Mouse (Mus musculus) yolk sac, embryonic 10.5 days (tissue): ENCODE data around the gene Kcnj14.

Experiments used
- DNase-seq: peaks from one replicate; pipeline ENCODE4 v3.0.0-alpha.2; 2017; ENCODE audit warnings: low spot score

The Kcnj14 gene

GRCm38 (mm10) chr7:45797661-45798510 is 26.7 kb downstream of the Kcnj14 start:
- no peak for DNase-seq

DNA sequence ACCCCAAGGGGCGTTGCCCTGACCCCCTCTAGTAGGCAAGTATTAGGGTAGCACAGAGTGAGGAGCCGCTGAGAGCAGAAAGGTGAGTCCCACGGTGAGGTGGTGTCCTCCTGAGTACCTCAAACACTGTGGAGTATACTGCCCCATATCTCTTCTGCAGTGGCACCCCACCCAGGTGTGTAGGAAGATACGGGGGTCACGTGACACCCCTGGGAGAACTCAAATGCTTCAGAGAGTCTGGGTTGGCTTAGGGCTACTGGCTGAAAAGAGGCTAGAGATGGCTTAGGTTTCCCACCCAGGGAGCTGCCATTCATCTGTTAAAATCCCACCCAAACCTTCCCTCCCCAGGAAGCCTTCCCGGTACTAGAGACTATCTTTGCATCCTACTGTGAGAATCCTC is 27.6 kb downstream of the Kcnj14 start:
- no peak for DNase-seq

- DNase-seq = no peak
Measured at GRCm38 (mm10) chr7:45794971-45795370, 29.6 kb downstream of the Kcnj14 start.

GRCm38 (mm10) chr7:45793969-45794585 is 30.5 kb downstream of the Kcnj14 start:
- no peak for DNase-seq

DNA sequence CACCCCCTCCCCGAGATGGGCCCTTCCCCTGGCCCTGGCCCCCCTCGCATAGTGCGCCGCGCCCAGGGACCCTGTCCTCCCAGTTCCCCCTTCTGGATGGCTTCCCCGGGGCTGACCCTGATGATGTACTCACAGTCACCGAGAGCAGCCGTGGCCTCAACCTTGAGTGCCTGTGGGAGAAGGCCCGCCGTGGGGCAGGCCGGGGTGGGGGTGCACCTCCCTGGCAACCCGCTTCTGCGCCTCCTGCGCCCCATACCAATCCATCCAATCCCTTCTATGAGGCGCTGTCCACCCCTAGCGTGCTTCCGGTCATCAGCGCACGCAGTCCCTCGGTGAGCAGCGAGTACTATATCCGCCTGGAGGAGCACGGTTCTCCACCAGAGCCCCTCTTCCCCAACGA is 31.3 kb downstream of the Kcnj14 start:
- no peak for DNase-seq

DNA sequence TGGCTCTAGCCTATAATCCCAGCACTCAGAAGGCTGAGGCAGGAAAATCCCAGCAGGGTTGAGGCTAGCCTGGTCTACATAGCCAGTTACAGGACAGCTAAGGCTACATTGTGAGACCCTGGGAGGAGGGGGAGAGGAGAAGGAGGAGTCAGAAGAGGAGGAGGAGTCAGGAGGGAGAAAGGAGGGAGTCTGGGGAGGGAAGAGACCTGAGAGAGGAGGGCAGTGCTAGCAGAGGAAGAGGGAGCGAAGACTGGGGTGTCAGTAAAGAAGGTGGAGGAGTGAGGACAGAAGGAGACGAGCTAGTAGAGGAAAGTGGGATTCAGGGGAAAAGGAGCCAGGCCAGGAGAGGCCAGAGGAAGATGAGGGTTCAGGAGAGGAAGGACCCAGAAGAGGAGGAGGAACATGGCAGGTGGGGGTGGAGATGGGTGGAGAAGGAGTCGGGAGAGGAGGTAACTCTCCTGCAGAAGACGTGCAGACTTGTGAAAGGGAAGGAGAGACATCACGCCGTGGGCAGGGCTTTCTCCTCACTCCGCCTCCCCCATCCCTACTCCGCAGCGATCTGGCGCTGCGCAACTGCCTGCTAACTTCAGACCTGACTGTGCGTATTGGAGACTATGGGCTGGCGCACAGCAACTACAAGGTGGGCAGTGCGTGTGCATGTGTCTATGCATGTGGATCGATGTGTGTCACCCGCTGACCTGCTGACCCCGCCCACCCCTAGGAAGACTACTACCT is 32.7 kb downstream of the Kcnj14 start:
- no peak for DNase-seq

DNA sequence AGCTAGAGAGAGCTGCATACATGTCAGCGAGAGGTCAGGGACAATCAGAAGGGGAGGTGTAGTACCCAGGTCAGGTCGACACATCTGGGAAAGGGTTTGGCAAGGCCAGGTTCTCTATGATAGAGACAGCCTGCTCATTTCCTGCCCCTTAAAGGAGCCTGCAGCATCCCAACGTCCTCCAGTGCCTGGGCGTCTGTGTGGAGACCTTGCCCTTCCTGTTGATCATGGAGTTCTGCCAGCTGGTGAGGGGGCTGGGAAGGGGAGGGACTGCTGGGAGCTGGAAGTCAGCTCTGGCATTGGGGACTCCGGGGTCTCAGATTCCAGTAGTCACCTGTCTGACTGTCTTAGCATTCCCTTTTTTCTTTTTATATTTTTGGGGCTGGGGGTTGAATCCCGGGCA is 33.9 kb downstream of the Kcnj14 start:
- DNase-seq = no peak

GRCm38 (mm10) chr7:45787642-45788041 is 36.9 kb downstream of the Kcnj14 start:
- DNase-seq = no peak

- peak; percentile 69 for DNase-seq
Measured at GRCm38 (mm10) chr7:45786661-45787413, 37.7 kb downstream of the Kcnj14 start.

GRCm38 (mm10) chr7:45786136-45786578 is 38.4 kb downstream of the Kcnj14 start:
- peak; percentile 79 for DNase-seq

- no peak for DNase-seq
Measured at GRCm38 (mm10) chr7:45785388-45786135, 39.0 kb downstream of the Kcnj14 start.

DNA sequence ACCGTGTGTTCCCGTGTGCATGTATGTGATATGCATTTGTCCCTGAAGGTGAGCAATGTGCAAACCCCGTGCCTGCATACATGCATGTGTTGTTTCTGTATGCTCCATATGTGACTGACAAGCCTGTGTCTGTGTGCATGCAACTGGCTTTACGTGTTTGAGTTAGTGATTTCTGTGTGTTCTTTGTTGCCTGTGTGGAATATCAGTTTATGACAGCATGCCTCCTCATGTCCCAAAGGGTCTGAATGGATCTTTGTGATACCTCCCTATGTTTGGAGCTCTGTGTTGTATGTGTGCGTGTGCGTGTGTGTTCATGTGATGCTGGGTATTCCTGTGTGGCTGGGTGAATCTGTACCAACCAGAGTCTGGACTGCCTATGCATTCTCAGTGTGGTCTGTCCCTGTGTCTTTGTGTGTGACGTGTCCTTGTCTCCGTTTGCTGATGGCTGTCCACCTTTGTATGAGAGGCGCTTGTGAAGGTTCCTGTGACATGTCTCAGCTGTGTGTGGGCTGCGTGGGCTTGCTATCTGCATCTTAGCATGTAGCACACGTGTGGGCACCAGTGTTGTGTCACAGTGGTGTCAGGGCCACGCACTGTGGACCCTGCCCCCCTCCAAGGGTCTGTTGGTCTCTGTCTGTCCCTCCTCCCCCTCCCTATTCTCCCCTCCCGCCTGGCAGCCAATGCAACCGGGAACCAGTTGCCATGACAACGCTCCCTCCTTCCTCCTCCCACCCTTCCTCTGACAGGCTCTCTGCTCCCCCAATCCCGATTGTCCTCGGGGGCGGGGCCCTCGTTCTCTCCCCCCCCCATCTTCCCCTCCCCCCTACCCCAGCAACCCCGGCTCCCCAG is 39.8 kb downstream of the Kcnj14 start, which contains the start of gene Sult2b1:
TSS of gene Sult2b1 (minus strand) at position 146 of the 849 bp plus-strand sequence.
- peak; percentile 78 for DNase-seq

GRCm38 (mm10) chr7:45783511-45784091 is 41.0 kb downstream of the Kcnj14 start, which contains the start of gene Lmtk3:
Gene Lmtk3 (plus strand): TSS chr7:45783738.
- DNase-seq = peak; percentile 85

GRCm38 (mm10) chr7:45782271-45782670 is 42.3 kb downstream of the Kcnj14 start:
- no peak for DNase-seq

GRCm38 (mm10) chr7:45779081-45779641 is 45.4 kb downstream of the Kcnj14 start:
- no peak for DNase-seq

DNA sequence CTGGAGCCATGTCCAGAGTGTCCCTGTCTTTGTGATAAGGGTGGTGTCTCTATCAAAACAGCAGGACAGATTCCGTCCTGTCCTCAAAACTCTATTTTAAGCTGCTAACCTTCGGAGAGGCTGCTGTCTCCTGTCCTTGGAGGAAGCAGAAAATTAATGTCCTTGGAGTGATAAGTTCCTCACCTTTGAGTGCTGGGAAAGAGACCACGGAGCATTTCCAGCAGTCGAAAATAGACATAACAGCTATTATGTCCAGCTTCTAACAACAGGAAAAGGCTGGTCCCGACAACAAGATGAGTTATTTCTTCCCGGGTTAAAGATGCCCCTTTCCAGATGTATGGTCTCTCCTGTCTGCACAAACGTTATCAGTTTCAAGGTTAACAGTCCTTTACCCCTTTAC is 49.3 kb downstream of the Kcnj14 start:
- no peak for DNase-seq

DNA sequence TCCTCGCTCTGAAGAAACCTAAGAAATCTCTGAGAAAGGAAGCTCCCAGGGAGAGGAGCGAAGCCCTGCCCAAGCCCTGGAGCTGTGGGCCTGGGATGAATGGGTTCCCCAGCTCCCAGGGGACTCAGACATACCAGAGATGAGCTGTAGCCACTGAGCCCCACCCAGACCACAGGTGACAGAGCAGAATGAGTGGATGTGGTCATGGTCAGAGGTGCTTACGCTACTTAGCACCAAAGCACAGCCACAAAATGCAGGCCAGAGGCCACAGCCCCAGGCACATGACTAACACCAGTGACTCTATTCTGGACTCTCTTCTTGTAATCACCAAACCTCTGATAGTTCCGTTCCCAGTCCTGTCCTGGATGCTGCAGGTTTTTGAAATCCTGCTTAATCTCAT is 53.5 kb downstream of the Kcnj14 start:
- peak; percentile 42 for DNase-seq

DNA sequence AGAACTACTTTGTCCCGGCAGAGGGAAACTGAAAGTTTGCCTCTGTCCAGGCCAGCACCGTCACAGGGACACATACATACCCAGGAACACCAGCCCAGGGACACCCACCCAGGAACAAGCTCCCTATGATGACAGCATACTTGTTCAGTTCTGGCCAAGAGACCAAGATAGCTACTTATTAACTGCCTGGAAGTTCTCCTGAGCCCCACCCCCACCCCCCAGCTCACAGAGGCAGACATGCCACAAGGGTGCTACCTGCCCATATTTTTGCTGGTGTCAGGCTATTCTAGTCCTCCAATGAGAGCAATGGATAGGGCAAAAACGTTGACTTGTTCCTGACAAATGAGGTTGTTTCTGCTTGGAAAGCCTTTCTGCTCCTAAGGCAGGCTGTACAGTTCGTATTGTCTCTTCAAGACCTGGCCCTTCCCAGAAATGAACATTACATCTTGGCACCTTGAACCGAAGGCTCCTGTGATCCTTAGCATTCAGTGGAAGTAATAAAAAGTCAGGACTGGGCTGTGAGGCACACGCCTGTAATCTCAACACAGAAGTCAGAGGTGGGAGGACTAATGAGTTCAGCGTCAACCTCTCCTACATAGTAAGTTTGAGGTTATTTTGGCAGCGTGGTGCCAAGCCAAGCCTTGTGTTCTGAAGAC is 54.0 kb downstream of the Kcnj14 start:
- DNase-seq = peak; percentile 78

- DNase-seq = no peak
Measured at GRCm38 (mm10) chr7:45767500-45767899, 57.1 kb downstream of the Kcnj14 start.
